Mouse (Mus musculus) limb, embryonic 14.5 days (tissue): ENCODE results near the gene Spint2. TPM values are rescaled to one million over a fixed set of nuclear protein-coding genes. Genes with fewer than 3 reads are reported as not detected.

Experiments
- ATAC-seq: fragments of 200-750 bp; cut with Nextera tagmentation; 2 replicates; pipeline ENCODE4 v1.8.0; 2017; ENCODE audit warnings: low read depth, moderate number of reproducible peaks, moderate TSS enrichment; ENCODE audit not compliant: low FRiP score
- DNase-seq: peaks from one replicate; pipeline ENCODE4 v3.0.0-alpha.2; 2015; ENCODE audit warnings: low spot score
- H3K27ac ChIP-seq: fragments of 300-500 bp; sonication (generic); replicated peaks from 2 replicates; pipeline ENCODE4 v1.5.1; 2014; ENCODE audit warnings: low read depth, mild to moderate bottlenecking, low read length, moderate library complexity, mixed read lengths
- H3K27me3 ChIP-seq: fragments of 300-500 bp; sonication (generic); 2 replicates; pipeline ENCODE4 v1.6.1; 2014; ENCODE audit warnings: low read length, mixed read lengths; ENCODE audit not compliant: control insufficient read depth, insufficient read depth
- H3K36me3 ChIP-seq: fragments of 300-500 bp; sonication (generic); 2 replicates; pipeline ENCODE4 v1.6.1; 2014; ENCODE audit warnings: mild to moderate bottlenecking, low read length, moderate library complexity, mixed read lengths; ENCODE audit not compliant: control insufficient read depth, insufficient read depth
- H3K4me1 ChIP-seq: fragments of 300-500 bp; sonication (generic); 2 replicates; pipeline ENCODE4 v1.6.1; 2014; ENCODE audit warnings: antibody characterized with exemption, low read length, mixed read lengths; ENCODE audit not compliant: control insufficient read depth, insufficient read depth
- H3K4me2 ChIP-seq: fragments of 300-500 bp; sonication (generic); replicated peaks from 2 replicates; pipeline ENCODE4 v1.6.1; 2014; ENCODE audit warnings: low read depth, mild to moderate bottlenecking, low read length, moderate library complexity; ENCODE audit not compliant: severe bottlenecking
- H3K4me3 ChIP-seq: fragments of 300-500 bp; sonication (generic); replicated peaks from 2 replicates; pipeline ENCODE4 v1.5.1; 2014; ENCODE audit warnings: low read length
- H3K9ac ChIP-seq: fragments of 300-500 bp; sonication (generic); 2 replicates; pipeline ENCODE4 v1.6.1; 2014; ENCODE audit warnings: mild to moderate bottlenecking, low read depth, low read length, moderate library complexity; ENCODE audit not compliant: severe bottlenecking
- H3K9me3 ChIP-seq: fragments of 300-500 bp; sonication (generic); 2 replicates; pipeline ENCODE4 v1.6.1; 2016; ENCODE audit warnings: low read length; ENCODE audit not compliant: control insufficient read depth
- POLR2A ChIP-seq: fragments of 200-500 bp; IDR thresholded peaks from 2 replicates; pipeline ENCODE4 v1.8.0; 2012; ENCODE audit warnings: inconsistent platforms, mild to moderate bottlenecking, moderate library complexity, borderline replicate concordance; ENCODE audit not compliant: insufficient read depth, insufficient read length; ENCODE audit errors: extremely low read depth
- WGBS: fragments of 180-500 bp; shearing (Covaris S2); extraction: QIAGEN DNeasy Blood & Tissue Kit; methylation state at CpG from one replicate; pipeline ENCODE4 v1.1.7; 2014; 5-methylcytosine and 5-hydroxymethylcytosine counted together
- polyA plus RNA-seq, 2 experiments: library from polyadenylated mRNA; depleted of rRNA in 1 of 2; stranded (reverse) in 1 of 2; unstranded in 1 of 2; fragments of >200 nt; fragmentation: Nextera tagmentation in 1 of 2; extraction: Ambion mirVana in 1 of 2; gene quantifications; 2 replicates each; pipeline versions ENCODE4 v1.2.1 to v1.2.3; 2012 to 2014

The Spint2 gene
- polyA plus RNA-seq, 2 experiments = 95.3 to 149 TPM

DNA sequence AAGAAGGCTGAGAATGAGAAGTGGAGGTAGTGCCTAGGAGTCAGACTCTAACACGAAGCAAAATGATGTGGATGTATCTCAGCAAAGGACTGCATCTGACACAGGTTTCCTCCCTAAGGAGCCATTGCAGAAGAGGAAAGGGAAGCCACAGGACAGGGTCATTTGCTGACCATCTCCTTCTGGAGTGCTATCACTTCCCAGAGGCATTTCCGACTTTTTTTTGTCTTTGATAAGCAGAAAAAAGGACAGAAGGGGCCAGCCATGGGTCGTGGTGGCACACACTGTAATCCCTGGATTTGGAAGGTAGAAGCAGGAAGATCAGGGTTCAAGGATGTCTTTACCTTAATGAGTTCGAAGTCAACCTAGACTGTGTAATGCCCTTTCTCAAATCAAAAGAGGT is 45.1 kb downstream of the Spint2 start:
- no peak for TF ChIP-seq POLR2A
- ATAC-seq = no peak

DNA sequence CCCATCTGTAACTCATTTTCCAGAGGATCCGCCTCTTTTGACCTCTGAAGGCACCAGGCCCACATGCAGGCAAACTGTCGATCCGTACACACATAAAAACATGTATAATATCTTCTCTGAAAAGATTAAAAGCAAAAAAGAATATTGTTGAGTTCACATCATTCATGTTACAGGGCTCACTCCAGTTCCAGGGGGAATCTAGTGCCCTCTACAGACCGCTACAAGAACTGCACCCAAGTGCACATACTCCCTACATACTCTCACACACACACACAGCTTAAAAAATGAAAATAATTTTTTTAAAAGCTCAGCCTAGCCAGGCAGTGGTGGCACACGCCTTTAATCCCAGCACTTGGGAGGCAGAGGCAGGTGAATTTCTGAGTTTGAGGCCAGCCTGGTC is 47.1 kb downstream of the Spint2 start:
- no peak for ATAC-seq
- Histone ChIP-seq H3K9ac (no peak overlapping the region), H3K4me1 (peaks cover 9% of the 10 kb centered on the region; the same call in 1 of the 2 replicates), H3K27ac (no peak overlapping the region), H3K36me3 (no peaks in the 10 kb centered on the region), H3K9me3 (no peaks in the 10 kb centered on the region), H3K4me3 (no peak overlapping the region), H3K27me3 (peaks cover 21% of the 10 kb centered on the region), H3K4me2 (no peak overlapping the region)
- no peak for TF ChIP-seq POLR2A
- no peak for DNase-seq
- 73% methylated on average over 5 of the region's 5 CpGs for WGBS

More for the DNA sequence above, 45.1 kb downstream of the Spint2 start:
- 79% methylated on average over 4 of the region's 4 CpGs for WGBS
- Histone ChIP-seq H3K27me3 (peaks cover 11% of the 10 kb centered on the region), H3K36me3 (no peaks in the 10 kb centered on the region), H3K27ac (no peak overlapping the region), H3K4me3 (no peak overlapping the region), H3K4me2 (no peak overlapping the region), H3K4me1 (peaks cover 9% of the 10 kb centered on the region; the same call in 1 of the 2 replicates), H3K9ac (no peak overlapping the region), H3K9me3 (no peaks in the 10 kb centered on the region)
- DNase-seq = no peak

DNA sequence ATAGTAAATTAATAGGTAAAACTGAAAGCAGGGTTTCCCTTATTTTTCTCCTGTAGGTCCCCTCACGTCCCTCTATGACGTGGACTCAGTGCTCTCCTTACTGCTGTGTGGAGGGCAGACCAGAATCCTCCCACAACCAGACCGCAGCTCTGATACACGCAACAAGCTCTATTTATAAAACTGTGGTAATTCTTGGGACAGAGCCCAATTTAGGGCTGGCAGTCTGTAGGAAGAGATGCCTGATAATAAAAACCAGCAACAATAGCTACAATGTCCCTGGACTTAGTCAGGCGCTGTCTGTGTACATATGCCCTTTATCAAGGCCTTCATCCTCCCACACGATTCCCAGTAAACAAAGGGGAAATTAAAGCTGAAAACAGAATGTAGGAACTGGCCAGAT is 48.0 kb downstream of the Spint2 start:
- no peak for DNase-seq
- no peak for TF ChIP-seq POLR2A
- H3K27me3 ChIP-seq = peaks cover 21% of the 10 kb centered on the region

DNA sequence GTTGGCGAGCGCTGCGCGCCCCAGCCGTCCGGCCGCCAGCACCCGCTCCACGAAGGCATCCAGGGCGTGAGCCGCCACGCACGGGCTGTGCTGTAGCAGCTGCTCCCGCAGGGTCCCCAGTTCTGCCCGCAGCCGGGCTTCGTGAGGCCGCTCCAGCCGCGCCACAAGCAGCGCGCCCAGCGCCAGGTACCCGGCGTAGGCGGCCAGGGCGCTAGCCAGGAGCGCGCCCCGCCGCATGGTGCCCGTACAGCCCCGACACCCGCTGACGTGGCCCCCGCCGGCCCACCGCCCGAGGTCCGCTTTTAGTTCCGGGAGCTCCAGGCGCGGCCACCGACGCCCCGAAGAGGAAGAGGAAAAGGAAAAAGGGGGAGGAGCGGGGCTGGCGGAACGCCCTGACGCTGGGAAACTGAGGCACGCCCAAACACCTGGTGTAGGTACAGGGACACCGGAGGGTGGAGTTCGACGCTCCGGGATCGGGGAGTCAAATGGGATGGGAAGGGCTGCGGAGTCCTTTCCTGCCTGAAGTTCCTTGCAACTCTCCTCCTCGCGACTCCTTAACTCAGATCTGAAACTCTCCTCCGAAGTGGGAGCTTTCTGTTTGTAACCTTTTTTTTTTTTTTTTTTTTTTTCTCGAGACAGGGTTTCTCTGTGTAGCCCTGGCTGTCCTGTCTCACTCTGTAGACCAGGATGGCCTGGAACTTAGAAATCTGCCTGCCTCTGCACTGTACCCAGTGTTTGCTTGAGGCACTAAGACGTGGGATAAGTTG is 49.3 kb downstream of the Spint2 start, which contains the start of gene Kcnk6:
Gene Kcnk6, minus strand, starts transcription at position 269 of the 767 bp plus-strand sequence.
- no peaks in the 10 kb centered on the region for H3K4me1 ChIP-seq
- peak within 1 kb of the TSS; percentile 94 for H3K4me2 ChIP-seq
- peak within 1 kb of the TSS; percentile 79 for H3K9ac ChIP-seq
- H3K27me3 ChIP-seq = peaks cover 21% of the 10 kb centered on the region
- DNase-seq (no peak), ATAC-seq (peak; percentile 35)
- under 1% methylated on average over 55 of the region's 62 CpGs for WGBS
- H3K9me3 ChIP-seq = no peaks in the 10 kb centered on the region
- no peak for TF ChIP-seq POLR2A
- H3K36me3 ChIP-seq = no peaks in the 10 kb centered on the region
- no peak within 1 kb of the TSS for H3K27ac ChIP-seq
- peak within 1 kb of the TSS; percentile 62 for H3K4me3 ChIP-seq

More for the DNA sequence above, 48.0 kb downstream of the Spint2 start:
- Histone ChIP-seq H3K4me1 (no peaks in the 10 kb centered on the region), H3K36me3 (no peaks in the 10 kb centered on the region), H3K4me2 (no peak overlapping the region), H3K9me3 (no peaks in the 10 kb centered on the region), H3K9ac (no peak overlapping the region), H3K4me3 (no peak overlapping the region), H3K27ac (no peak overlapping the region)
- no peak for ATAC-seq
- WGBS = 69% methylated on average over 6 of the region's 6 CpGs

DNA sequence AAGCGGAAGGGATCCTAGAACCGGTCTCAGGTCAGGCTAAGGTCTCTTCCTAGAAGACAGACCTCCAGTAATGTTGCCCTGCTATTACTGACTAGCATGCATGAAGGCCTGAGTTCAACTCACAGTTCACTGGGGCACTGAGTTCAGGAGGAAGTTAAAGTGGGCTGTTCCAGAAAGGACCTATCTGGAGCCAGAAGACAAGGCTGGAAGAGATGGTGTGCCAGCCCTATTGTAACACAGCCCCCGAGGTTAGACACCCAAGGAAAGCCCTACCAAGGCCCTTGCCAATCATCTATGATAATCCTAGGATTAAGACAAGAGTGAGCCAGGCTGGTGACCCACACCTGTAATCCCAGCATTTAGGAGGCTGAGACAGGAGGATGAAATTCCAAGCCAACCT is 50.2 kb downstream of the Spint2 start:
- Histone ChIP-seq H3K36me3 (no peaks in the 10 kb centered on the region), H3K4me2 (peak overlapping the region; percentile 94), H3K9me3 (no peaks in the 10 kb centered on the region), H3K27ac (no peak overlapping the region), H3K27me3 (peaks cover 21% of the 10 kb centered on the region), H3K4me3 (peak overlapping the region; percentile 62), H3K4me1 (no peaks in the 10 kb centered on the region), H3K9ac (peak overlapping the region; percentile 79; the same call in 1 of the 2 replicates)
- ATAC-seq (no peak), DNase-seq (no peak)
- TF ChIP-seq POLR2A = no peak
- 51% methylated on average over 3 of the region's 3 CpGs for WGBS

DNA sequence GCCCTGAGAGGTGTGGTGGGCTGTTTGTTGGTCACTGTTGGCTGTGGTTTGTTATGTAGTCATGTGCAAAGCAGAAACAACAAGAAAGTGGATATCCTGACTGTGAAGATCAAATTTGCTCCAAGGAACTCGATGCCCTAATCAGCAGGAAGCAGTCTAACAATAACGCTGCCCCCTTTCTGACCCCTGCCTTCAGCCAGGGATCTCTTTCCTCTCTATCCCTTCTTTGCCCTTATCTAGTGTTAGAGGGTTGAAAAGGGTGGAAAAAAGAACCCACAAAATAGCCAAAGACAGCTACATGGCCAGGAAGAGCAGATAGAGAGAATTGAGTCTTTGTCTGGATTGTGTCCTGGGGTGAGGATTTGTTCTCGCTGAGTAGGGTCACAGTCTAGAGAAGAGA is 51.2 kb downstream of the Spint2 start:
- Histone ChIP-seq H3K36me3 (no peaks in the 10 kb centered on the region), H3K27ac (no peak overlapping the region), H3K9ac (no peak overlapping the region), H3K4me1 (no peaks in the 10 kb centered on the region), H3K4me3 (no peak overlapping the region), H3K4me2 (no peak overlapping the region), H3K9me3 (no peaks in the 10 kb centered on the region), H3K27me3 (peaks cover 21% of the 10 kb centered on the region)
- no peak for TF ChIP-seq POLR2A
- DNase-seq (no peak), ATAC-seq (no peak)
- 68% methylated on average over 3 of the region's 3 CpGs for WGBS
